Mouse (Mus musculus) lung, adult 2 months (tissue): ENCODE data around the gene Aoc3.

Experiments used
- CTCF ChIP-seq: fragments of 200-500 bp; IDR thresholded peaks from 2 replicates; pipeline ENCODE4 v1.5.1; 2011; ENCODE audit warnings: mild to moderate bottlenecking, low read length, control low read depth; ENCODE audit not compliant: insufficient read depth
- POLR2A ChIP-seq: fragments of 200-500 bp; IDR thresholded peaks from 2 replicates; pipeline ENCODE4 v1.6.1; 2011; ENCODE audit warnings: low read depth, mild to moderate bottlenecking, control low read depth, low read length, borderline replicate concordance; ENCODE audit errors: extremely low read depth

- TF ChIP-seq CTCF (no peak), POLR2A (no peak)
These were observed 5.3 kb downstream of the Aoc3 start for GRCm38 (mm10) chr11:101335685-101336084.
